Mouse (Mus musculus): ENCODE data around the gene Vmn2r93. TPM values are rescaled to one million over a fixed set of nuclear protein-coding genes. Genes with fewer than 3 reads are reported as not detected.

Vmn2r93 gene
- polyA plus RNA-seq (2015; fragmentation: Nextera tagmentation; extraction: Ambion mirVana) = not detected in 2 replicates

DNA sequence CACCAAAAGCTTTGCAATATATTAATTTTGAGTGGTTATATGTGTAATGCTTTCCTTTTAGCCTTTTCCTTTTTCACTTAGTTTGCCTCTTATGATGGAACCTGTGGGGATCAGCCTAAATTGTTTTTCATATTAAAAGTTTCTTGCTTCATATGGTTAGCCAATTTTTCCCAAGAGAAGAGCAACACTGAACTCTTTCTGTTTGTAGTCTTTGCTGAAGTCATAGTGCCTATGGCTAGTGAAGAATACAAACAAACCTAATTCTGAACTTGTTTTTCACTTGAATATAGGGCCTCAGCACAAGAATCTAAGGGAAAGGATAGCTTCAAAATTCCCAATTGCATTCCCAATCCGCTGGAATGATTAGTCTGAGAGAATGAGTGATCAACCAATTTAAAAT lies at the start of gene Vmn2r93:
Gene Vmn2r93 (plus strand): TSS at position 301 of the 400 bp plus-strand sequence.

GRCm38 (mm10) chr17:18277656-18278055 lies 20.2 kb upstream of the Vmn2r93 start, which contains the start of gene Vmn2r94:
Vmn2r94 (minus strand) TSS chr17:18277756.

Other genes starting within 250 kb of the Vmn2r93 start
- gene Vmn2r124, start 248.7 kb upstream of the Vmn2r93 start, polyA plus RNA-seq (2015; fragmentation: Nextera tagmentation; extraction: Ambion mirVana) = not detected in 2 replicates
- gene Vmn2r91, start 213.1 kb upstream of the Vmn2r93 start, polyA plus RNA-seq (2015; fragmentation: Nextera tagmentation; extraction: Ambion mirVana) = not detected in 2 replicates
- gene Vmn2r92, start 146.2 kb upstream of the Vmn2r93 start, polyA plus RNA-seq (2015; fragmentation: Nextera tagmentation; extraction: Ambion mirVana) = not detected in 2 replicates
- not detected in 2 replicates for gene Vmn2r94, start 20.3 kb upstream of the Vmn2r93 start, polyA plus RNA-seq (2015; fragmentation: Nextera tagmentation; extraction: Ambion mirVana)
- not detected in 2 replicates for gene Vmn2r95, start 126.0 kb downstream of the Vmn2r93 start, polyA plus RNA-seq (2015; fragmentation: Nextera tagmentation; extraction: Ambion mirVana)

All from urinary bladder, postnatal 0 days (tissue).